Mouse (Mus musculus) E14TG2a.4 (cell line): ENCODE data around the gene Ccdc85b.

ENCODE experiments used
- CTCF ChIP-seq: conservative IDR thresholded peaks from 2 replicates; pipeline ENCODE4 v1.5.1; 2014; ENCODE audit warnings: low read length
- NANOG ChIP-seq: IDR thresholded peaks from 2 replicates; pipeline ENCODE4 v1.6.1; 2014; ENCODE audit warnings: borderline replicate concordance, low read length, mixed read lengths
- POU5F1 ChIP-seq: IDR thresholded peaks from 2 replicates; pipeline ENCODE4 v1.6.1; 2014; ENCODE audit warnings: low read length, borderline replicate concordance

DNA sequence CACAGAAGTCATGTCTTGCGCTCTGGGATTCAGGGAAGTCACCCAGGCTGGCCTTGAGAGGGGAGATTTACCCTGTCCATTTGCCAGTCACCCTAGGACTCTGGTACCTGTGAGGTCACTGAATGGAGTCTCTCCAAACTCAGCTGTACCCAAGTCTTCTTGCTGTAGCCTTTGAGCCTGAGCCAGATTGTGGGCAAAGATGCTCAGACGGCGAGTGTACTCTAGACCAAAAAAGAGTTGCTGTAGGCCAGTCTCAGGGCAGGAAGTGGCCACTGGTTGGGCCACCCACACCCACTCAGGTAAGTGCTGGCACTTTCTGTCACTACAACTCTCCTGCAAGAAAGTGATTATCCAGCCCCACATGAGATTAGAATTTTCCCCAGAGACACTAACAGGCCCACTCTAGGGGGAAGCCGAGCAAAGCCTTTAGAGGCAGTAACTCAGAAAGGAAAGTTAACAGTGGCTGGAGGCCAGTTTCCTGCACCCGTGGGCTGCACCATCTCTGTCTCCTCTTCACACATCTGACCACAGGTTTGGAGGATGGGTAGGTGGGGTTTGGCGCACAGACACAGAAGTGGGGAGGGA is 9.3 kb upstream of the Ccdc85b start:
- TF ChIP-seq CTCF, result no peak
- no peak for TF ChIP-seq NANOG
- TF ChIP-seq POU5F1, result no peak
